Mouse (Mus musculus): ENCODE results near the gene Alox12.

GRCm38 (mm10) chr11:70193354-70194285, 61.5 kb downstream of the Alox12 start:
- TF ChIP-seq CTCF (IDR thresholded peaks at IDR 0.05; ENCODE audit: low read depth, low read length) (no peak), POLR2A (IDR thresholded peaks at IDR 0.05; ENCODE audit: borderline replicate concordance, low read depth, low read length) (no peak)

All from bone marrow macrophage, adult 2 months (primary cell).